ENCODE assay signal across 18 mouse cellular contexts in genomic region chr11:15108046-15108445, GRCm38 (mm10).
"Had no signal": no experiment of that assay in that cellular context is flagged by ENCODE, and none has a peak within 500 bp of the region (broad histone marks: within the 10 kb centered on the region; RNA-seq: fewer than 3 reads in every experiment).

No protein-coding gene starts in this region.

- ATAC-seq: intestine, postnatal 0 days; liver, embryonic 12.5 days had no signal

- H3K4me3 ChIP-seq: limb, embryonic 10.5 days; limb, embryonic 13.5 days; liver, embryonic 12.5 days; liver, embryonic 15.5 days; lung, embryonic 15.5 days had no signal

- H3K9ac ChIP-seq: limb, embryonic 13.5 days; liver, embryonic 12.5 days; liver, embryonic 15.5 days; lung, embryonic 15.5 days had no signal

- H3K4me1 ChIP-seq: limb, embryonic 10.5 days; limb, embryonic 13.5 days; liver, embryonic 12.5 days; liver, embryonic 15.5 days; lung, embryonic 15.5 days had no signal

- H3K27ac ChIP-seq: kidney, postnatal 0 days; limb, embryonic 10.5 days; limb, embryonic 13.5 days; liver, embryonic 12.5 days; liver, embryonic 15.5 days; lung, embryonic 15.5 days had no signal

- DNase-seq: kidney, adult 2 months; kidney, postnatal 25 days; liver; lung, adult 18-20 months; lung, postnatal 14 days; lung, postnatal 4 days; midbrain, embryonic 14.5 days; thymus, adult 2 months; thymus, postnatal 14 days; thymus, postnatal 4 days had no signal

- H3K36me3 ChIP-seq: limb, embryonic 10.5 days; limb, embryonic 13.5 days; liver, embryonic 12.5 days; liver, embryonic 15.5 days; lung, embryonic 15.5 days had no signal

- H3K4me2 ChIP-seq: limb, embryonic 13.5 days; liver, embryonic 12.5 days; liver, embryonic 15.5 days; lung, embryonic 15.5 days; midbrain, embryonic 11.5 days had no signal

- H3K9me3 ChIP-seq: limb, embryonic 10.5 days; limb, embryonic 13.5 days; liver, embryonic 12.5 days; liver, embryonic 15.5 days; lung, embryonic 15.5 days had no signal

- H3K27me3 ChIP-seq: limb, embryonic 13.5 days; liver, embryonic 12.5 days; liver, embryonic 15.5 days; lung, embryonic 15.5 days had no signal
